In the genomic region with DNA sequence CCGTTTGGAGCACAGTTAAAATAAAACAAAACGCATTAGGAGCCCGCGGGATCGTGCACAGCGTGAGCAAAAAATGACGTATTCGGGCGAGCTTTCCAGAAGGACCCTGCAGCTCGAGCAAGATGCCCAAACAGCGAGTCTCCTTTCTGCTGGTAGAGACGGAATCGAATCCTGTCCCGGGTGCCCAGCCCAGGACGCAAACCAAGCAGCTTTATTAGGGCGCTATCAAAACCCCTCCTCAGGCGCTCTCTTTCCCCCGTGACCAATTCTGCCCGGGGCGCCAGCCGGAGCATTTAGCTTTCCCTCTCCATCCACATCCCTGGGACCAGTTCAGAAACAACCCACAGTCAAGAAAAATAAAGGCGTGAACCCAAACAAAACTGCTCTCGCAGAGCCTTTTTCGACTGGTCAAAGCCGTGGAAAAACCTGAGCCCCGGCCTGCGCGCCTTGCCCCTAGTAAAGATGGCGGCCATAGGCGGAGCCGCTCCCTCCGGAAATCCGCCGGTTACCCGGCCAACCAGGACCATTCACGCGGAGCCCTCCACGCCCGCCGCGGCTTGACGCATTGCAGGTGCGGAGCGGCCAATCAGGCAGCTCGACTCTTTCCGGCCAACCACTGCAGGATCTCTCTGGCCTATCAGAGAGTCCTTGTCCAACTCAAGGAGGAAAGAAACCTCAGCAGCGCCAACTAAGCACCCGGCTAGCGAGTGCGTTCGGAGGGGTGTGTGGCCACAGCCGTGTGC, we compare ENCODE assay signal across 7 mouse cellular contexts. TPM values are rescaled to one million over a fixed set of nuclear protein-coding genes. Genes with fewer than 3 reads are reported as not detected.
DNase-seq lines count a peak whose midpoint lies in the region; ATAC-seq and TF ChIP-seq lines count a peak whose summit lies in the region.

No protein-coding gene starts in this region.

- intact Hi-C loops in left cerebral cortex, postnatal 4 days (cut with DNase I): no loop called here

- H3K36me3 ChIP-seq in intestine, embryonic 16.5 days (ENCODE audit: control insufficient read depth, insufficient read depth, low read length): no peaks in the 10 kb centered on the region
- no peaks in the 10 kb centered on the region for H3K36me3 ChIP-seq in midbrain, embryonic 12.5 days
- H3K36me3 ChIP-seq in small intestine, adult 2 months (ENCODE audit: control insufficient read depth, insufficient read depth, low read length): no peaks in the 10 kb centered on the region

- peak overlapping the region; percentile 73 for H3K4me3 ChIP-seq in intestine, embryonic 16.5 days (ENCODE audit: low read length)
- peak overlapping the region; percentile 53 for H3K4me3 ChIP-seq in midbrain, embryonic 12.5 days
- peak overlapping the region; percentile 83 for H3K4me3 ChIP-seq in small intestine, adult 2 months (ENCODE audit: low read depth, low read length)

- peaks cover 10% of the 10 kb centered on the region; the same call in 1 of the 2 replicates for H3K4me1 ChIP-seq in intestine, embryonic 16.5 days (ENCODE audit: control insufficient read depth, insufficient read depth, low read length)
- H3K4me1 ChIP-seq in midbrain, embryonic 12.5 days: peaks cover 22% of the 10 kb centered on the region
- H3K4me1 ChIP-seq in small intestine, adult 2 months (ENCODE audit: control insufficient read depth, insufficient read depth, insufficient read length, low read length): peaks cover 28% of the 10 kb centered on the region

- H3K9me3 ChIP-seq in intestine, embryonic 16.5 days (ENCODE audit: control insufficient read depth, low read length): no peaks in the 10 kb centered on the region
- peaks cover 6% of the 10 kb centered on the region; the same call in 1 of the 2 replicates for H3K9me3 ChIP-seq in midbrain, embryonic 12.5 days

- DNase-seq in adrenal gland, adult 8-10 months: peak; percentile 99
- peak; percentile 98 for DNase-seq in embryo, embryonic 9.5 days (ENCODE audit: extremely low spot score)
- DNase-seq in gastrocnemius, postnatal 4 days (ENCODE audit: low spot score in 2 of 2): peak; percentile 96 to 98
- DNase-seq in left cerebral cortex, postnatal 4 days: peak; percentile 99

- peak overlapping the region; percentile 82 for H3K4me2 ChIP-seq in intestine, embryonic 16.5 days (ENCODE audit: low read depth, low read length)
- peak overlapping the region; percentile 81 for H3K4me2 ChIP-seq in midbrain, embryonic 12.5 days (replicated peaks)

- 0 out of 2 replicates have a peak, but pooled peaks have one; percentile 6 for TF ChIP-seq CTCF in small intestine, adult 2 months (IDR thresholded peaks at IDR 0.05; ENCODE audit: extremely low read depth, insufficient read length, insufficient replicate concordance, low read depth, low read length)

- peak; percentile 97 for ATAC-seq in intestine, embryonic 16.5 days
- peak; percentile 100 for ATAC-seq in midbrain, embryonic 12.5 days (ENCODE audit: low FRiP score, low read depth)

- under 1% methylated on average over 52 of the region's 52 CpGs for WGBS in intestine, embryonic 16.5 days
- under 1% methylated on average over 52 of the region's 52 CpGs for WGBS in midbrain, embryonic 12.5 days
- WGBS in small intestine, adult 2 months: under 1% methylated on average over 52 of the region's 52 CpGs

- no peaks in the 10 kb centered on the region for H3K27me3 ChIP-seq in intestine, embryonic 16.5 days (replicated peaks; ENCODE audit: control insufficient read depth, insufficient read depth, low read length)
- no peaks in the 10 kb centered on the region for H3K27me3 ChIP-seq in midbrain, embryonic 12.5 days
- no peaks in the 10 kb centered on the region for H3K27me3 ChIP-seq in small intestine, adult 2 months (ENCODE audit: control insufficient read depth, insufficient read depth, low read length)

- H3K27ac ChIP-seq in intestine, embryonic 16.5 days (ENCODE audit: low read length): peak overlapping the region; percentile 99
- peak overlapping the region; percentile 98 for H3K27ac ChIP-seq in midbrain, embryonic 12.5 days (replicated peaks)
- H3K27ac ChIP-seq in small intestine, adult 2 months (ENCODE audit: insufficient read depth, low read depth, low read length): peak overlapping the region; percentile 99

- peak overlapping the region; percentile 90 for H3K9ac ChIP-seq in intestine, embryonic 16.5 days (ENCODE audit: low read depth, low read length)
- peak overlapping the region; percentile 76 for H3K9ac ChIP-seq in midbrain, embryonic 12.5 days (replicated peaks)

- TF ChIP-seq POLR2A in small intestine, adult 2 months (IDR thresholded peaks at IDR 0.05; ENCODE audit: low read depth, low read length): peak; percentile 83; the same call in 1 of the 2 replicates

RNA-seq across cellular contexts. Expression of a gene that starts 12.1 kb away (rescaled TPM):
- 100 to 1,000 TPM; 303 to 399 (median 341) TPM for total RNA-seq in adrenal gland, adult 8-10 months (2022)
- 100 to 1,000 TPM; 311 to 332 TPM for total RNA-seq in gastrocnemius, postnatal 4 days (2021)
- 2,576 and 2,612 TPM in 2 replicates for polyA plus RNA-seq in intestine, embryonic 16.5 days (2015; fragmentation: Nextera tagmentation; extraction: Ambion mirVana)
- 1,000 to 10,000 TPM; 1,473 to 1,476 TPM for total RNA-seq in left cerebral cortex, postnatal 4 days (2021)
- 1,734 and 1,740 TPM in 2 replicates for polyA plus RNA-seq in midbrain, embryonic 12.5 days (2016; fragmentation: Nextera tagmentation; extraction: Ambion mirVana)
- polyA plus RNA-seq in small intestine, adult 2 months (2012; rRNA removed): 630 and 1,469 TPM in 2 replicates

RNA-seq across cellular contexts. Expression of a gene that starts 27.7 kb away (rescaled TPM):
- 10 to 100 TPM; 20.3 to 25.0 (median 23.4) TPM for total RNA-seq in adrenal gland, adult 8-10 months (2022)
- total RNA-seq in gastrocnemius, postnatal 4 days (2021): 10 to 100 TPM; 12.6 to 13.0 TPM
- polyA plus RNA-seq in intestine, embryonic 16.5 days (2015; fragmentation: Nextera tagmentation; extraction: Ambion mirVana): 7.9 and 9.0 TPM in 2 replicates
- total RNA-seq in left cerebral cortex, postnatal 4 days (2021): 10 to 100 TPM; 17.8 to 19.9 TPM
- 14.9 and 15.4 TPM in 2 replicates for polyA plus RNA-seq in midbrain, embryonic 12.5 days (2016; fragmentation: Nextera tagmentation; extraction: Ambion mirVana)
- 2.0 and 5.4 TPM in 2 replicates for polyA plus RNA-seq in small intestine, adult 2 months (2012; rRNA removed)

Comparison
In these comparisons a context has a peak if more than half of its experiments do, and no peak if none do; other contexts are left out.
1. Peak in every context shown above with its lines: DNase-seq, ATAC-seq, H3K4me3 ChIP-seq and H3K27ac ChIP-seq.